Mouse (Mus musculus) embryonic facial prominence, embryonic 12.5 days (tissue): Measurements from ENCODE around the gene Olfr48. TPM values are rescaled to one million over a fixed set of nuclear protein-coding genes. Genes with fewer than 3 reads are reported as not detected.

Source experiments
- ATAC-seq: fragments of 200-750 bp; cut with Nextera tagmentation; 2 replicates; pipeline ENCODE4 v1.8.0; 2017; ENCODE audit not compliant: insufficient number of reproducible peaks, insufficient read depth, low FRiP score, low TSS enrichment
- H3K27ac ChIP-seq: fragments of 300-500 bp; sonication (generic); 2 replicates; pipeline ENCODE4 v1.5.1; 2016; ENCODE audit warnings: mild to moderate bottlenecking
- H3K27me3 ChIP-seq: fragments of 300-500 bp; sonication (generic); 2 replicates; pipeline ENCODE4 v1.6.1; 2016; ENCODE audit warnings: mild to moderate bottlenecking, moderate library complexity
- H3K36me3 ChIP-seq: fragments of 300-500 bp; sonication (generic); 2 replicates; pipeline ENCODE4 v1.6.1; 2016; ENCODE audit warnings: mild to moderate bottlenecking
- H3K4me1 ChIP-seq: fragments of 300-500 bp; sonication (generic); 2 replicates; pipeline ENCODE4 v1.6.1; 2016
- H3K4me2 ChIP-seq: fragments of 300-500 bp; sonication (generic); replicated peaks from 2 replicates; pipeline ENCODE4 v1.6.1; 2016; ENCODE audit warnings: mild to moderate bottlenecking, moderate library complexity
- H3K4me3 ChIP-seq: fragments of 300-500 bp; sonication (generic); 2 replicates; pipeline ENCODE4 v1.5.1; 2016; ENCODE audit warnings: mild to moderate bottlenecking
- H3K9ac ChIP-seq: fragments of 300-500 bp; sonication (generic); 2 replicates; pipeline ENCODE4 v1.6.1; 2016; ENCODE audit warnings: mild to moderate bottlenecking, moderate library complexity
- H3K9me3 ChIP-seq: fragments of 300-500 bp; sonication (generic); 2 replicates; pipeline ENCODE4 v1.6.1; 2016; ENCODE audit warnings: mild to moderate bottlenecking, moderate library complexity
- WGBS: fragments of 180-500 bp; shearing (Covaris S2); methylation state at CpG from one replicate; pipeline ENCODE4 v1.1.7; 2016; 5-methylcytosine and 5-hydroxymethylcytosine counted together
- polyA plus RNA-seq: library from polyadenylated mRNA; unstranded; fragments of >200 nt; fragmentation: Nextera tagmentation; extraction: Ambion mirVana; gene quantifications from 2 replicates; pipeline ENCODE4 v1.2.1, GENCODE M21; 2016

Gene Olfr48
- not detected in 2 replicates for polyA plus RNA-seq

- no peaks in the 10 kb centered on the region for H3K27me3 ChIP-seq
- no peaks in the 10 kb centered on the region for H3K9me3 ChIP-seq
These were observed at the start of gene Olfr48 for GRCm38 (mm10) chr2:89848105-89848504. Olfr48 (minus strand) TSS chr2:89848205.

DNA sequence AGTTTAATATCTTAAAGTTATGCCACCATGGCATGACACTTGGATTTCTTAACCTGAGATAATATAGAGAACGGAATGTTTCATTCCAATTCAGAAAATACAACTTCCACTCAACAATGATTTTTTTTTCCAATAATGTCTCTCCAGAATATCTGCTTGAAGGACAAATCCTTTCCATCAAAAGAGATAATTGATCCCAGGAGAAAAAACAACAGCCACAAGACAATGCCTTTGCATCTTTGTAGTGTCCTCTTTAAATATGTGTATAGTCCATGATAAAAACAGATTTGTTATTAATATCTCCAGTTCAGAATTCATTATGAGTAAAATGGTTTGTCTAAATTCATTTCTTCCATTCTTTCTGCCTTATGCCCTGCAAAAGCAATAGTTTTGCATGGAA lies 30.1 kb upstream of the Olfr48 start, which contains the start of gene Olfr1257:
Gene Olfr1257, plus strand, starts transcription at position 301 of the 400 bp plus-strand sequence.
- no peak within 1 kb of the TSS for H3K27ac ChIP-seq
- H3K9me3 ChIP-seq: no peaks in the 10 kb centered on the region
- no peak for ATAC-seq
- H3K4me2 ChIP-seq: no peak within 1 kb of the TSS
- H3K36me3 ChIP-seq: no peaks in the 10 kb centered on the region
- WGBS: 91% methylated on average over 1 of the region's 1 CpGs
- H3K4me3 ChIP-seq: no peak within 1 kb of the TSS
- no peaks in the 10 kb centered on the region for H3K27me3 ChIP-seq
- H3K9ac ChIP-seq: no peak within 1 kb of the TSS
- no peaks in the 10 kb centered on the region for H3K4me1 ChIP-seq

More at GRCm38 (mm10) chr2:89848105-89848504, at the start of gene Olfr48:
- Histone ChIP-seq H3K4me1 (no peaks in the 10 kb centered on the region), H3K36me3 (no peaks in the 10 kb centered on the region), H3K9ac (no peak within 1 kb of the TSS), H3K4me3 (no peak within 1 kb of the TSS), H3K27ac (no peak within 1 kb of the TSS), H3K4me2 (no peak within 1 kb of the TSS)
- no peak for ATAC-seq
- 84% methylated on average over 5 of the region's 5 CpGs for WGBS

DNA sequence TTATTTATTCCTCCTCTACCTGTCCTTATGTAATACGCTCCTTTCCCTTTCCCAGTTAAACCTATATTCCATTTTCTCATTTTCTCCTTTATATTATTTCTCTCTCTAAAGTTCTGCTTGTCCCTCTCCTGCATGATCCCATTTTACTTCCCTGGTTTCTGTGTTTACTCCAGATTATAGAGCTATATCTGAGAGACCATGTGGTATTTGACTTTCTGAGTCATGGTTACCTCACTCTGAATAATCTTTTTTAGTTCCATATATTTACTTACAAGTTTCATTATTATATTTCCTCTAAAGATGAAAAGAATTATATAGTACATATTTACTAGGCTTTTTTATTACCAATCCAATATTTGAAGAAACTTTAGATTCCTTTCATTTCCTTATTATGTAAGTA lies 1.2 kb upstream of the Olfr48 start:
- Histone ChIP-seq H3K36me3 (no peaks in the 10 kb centered on the region), H3K27me3 (no peaks in the 10 kb centered on the region), H3K4me1 (no peaks in the 10 kb centered on the region), H3K9ac (no peak overlapping the region), H3K9me3 (no peaks in the 10 kb centered on the region), H3K27ac (no peak overlapping the region), H3K4me3 (no peak overlapping the region), H3K4me2 (no peak overlapping the region)
- 81% methylated on average over 1 of the region's 1 CpGs for WGBS
- no peak for ATAC-seq

DNA sequence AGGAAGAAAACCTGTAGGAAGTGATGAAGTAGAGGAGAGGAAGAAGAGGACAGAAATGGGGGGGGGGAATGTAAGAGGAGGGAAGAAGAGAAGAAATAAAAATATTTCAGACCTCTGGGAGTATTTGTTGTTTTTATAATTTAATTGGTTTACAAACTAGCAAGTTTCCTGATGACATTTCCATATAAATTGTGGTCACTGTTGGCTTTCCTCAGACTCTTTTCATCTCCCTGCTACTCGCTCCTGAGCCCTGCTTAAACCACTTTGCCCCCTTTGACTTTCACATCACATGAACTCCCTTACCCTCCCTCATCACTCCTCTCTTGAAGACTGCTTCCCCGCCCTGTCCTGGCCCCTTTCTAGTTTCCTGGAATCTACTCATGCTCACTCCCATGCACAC lies 6.5 kb downstream of the Olfr48 start, which contains the start of gene Olfr1256:
Gene Olfr1256, minus strand, starts transcription at position 101 of the 400 bp plus-strand sequence.
- H3K4me3 ChIP-seq: no peak within 1 kb of the TSS
- H3K9me3 ChIP-seq: no peaks in the 10 kb centered on the region
- H3K4me1 ChIP-seq: no peaks in the 10 kb centered on the region
- no peak within 1 kb of the TSS for H3K27ac ChIP-seq
- H3K4me2 ChIP-seq: no peak within 1 kb of the TSS
- 62% methylated on average over 2 of the region's 2 CpGs for WGBS
- no peaks in the 10 kb centered on the region for H3K27me3 ChIP-seq
- ATAC-seq: no peak
- no peak within 1 kb of the TSS for H3K9ac ChIP-seq
- H3K36me3 ChIP-seq: no peaks in the 10 kb centered on the region

DNA sequence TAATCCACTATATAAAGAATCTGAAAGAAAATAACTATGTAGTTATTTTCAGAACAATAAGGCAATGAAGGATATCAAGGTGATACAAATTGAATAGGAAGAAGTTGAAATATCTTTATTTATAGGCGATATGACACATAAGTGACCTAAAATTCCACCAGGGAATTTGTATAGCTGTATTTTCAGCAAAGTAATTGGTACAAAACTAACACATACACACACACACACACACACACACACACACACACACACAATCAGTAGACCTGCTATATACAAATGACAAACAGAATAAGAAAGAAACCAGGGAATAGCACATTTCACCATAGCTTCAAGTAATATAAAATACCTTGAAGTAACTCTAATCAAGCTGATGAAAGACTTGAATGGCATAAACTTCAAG lies 27.8 kb downstream of the Olfr48 start:
- no peak overlapping the region for H3K4me2 ChIP-seq
- no peaks in the 10 kb centered on the region for H3K36me3 ChIP-seq
- H3K9me3 ChIP-seq: 0 out of 2 replicates have a peak, but pooled peaks cover 4% of the 10 kb centered on the region
- H3K27me3 ChIP-seq: no peaks in the 10 kb centered on the region
- no peak overlapping the region for H3K9ac ChIP-seq
- H3K4me3 ChIP-seq: no peak overlapping the region
- H3K4me1 ChIP-seq: no peaks in the 10 kb centered on the region
- WGBS: 74% methylated on average over 1 of the region's 1 CpGs
- no peak overlapping the region for H3K27ac ChIP-seq
- ATAC-seq: no peak

GRCm38 (mm10) chr2:89811751-89812150 lies 36.3 kb downstream of the Olfr48 start, which contains the start of gene Olfr1255:
Olfr1255 (plus strand) TSS chr2:89812051.
- Histone ChIP-seq H3K9ac (no peak within 1 kb of the TSS), H3K36me3 (no peaks in the 10 kb centered on the region), H3K4me3 (no peak within 1 kb of the TSS), H3K4me2 (no peak within 1 kb of the TSS), H3K27ac (no peak within 1 kb of the TSS), H3K9me3 (no peaks in the 10 kb centered on the region), H3K27me3 (no peaks in the 10 kb centered on the region), H3K4me1 (no peaks in the 10 kb centered on the region)
- ATAC-seq: no peak
- 78% methylated on average over 3 of the region's 3 CpGs for WGBS

- Histone ChIP-seq H3K9me3 (no peaks in the 10 kb centered on the region), H3K36me3 (no peaks in the 10 kb centered on the region), H3K4me2 (no peak overlapping the region), H3K9ac (no peak overlapping the region), H3K4me3 (no peak overlapping the region), H3K27ac (no peak overlapping the region), H3K27me3 (no peaks in the 10 kb centered on the region), H3K4me1 (no peaks in the 10 kb centered on the region)
- 81% methylated on average over 2 of the region's 2 CpGs for WGBS
- no peak for ATAC-seq
These were observed 37.3 kb downstream of the Olfr48 start for GRCm38 (mm10) chr2:89810751-89811150.

GRCm38 (mm10) chr2:89799583-89799982 lies 48.4 kb downstream of the Olfr48 start:
- Histone ChIP-seq H3K9me3 (no peaks in the 10 kb centered on the region), H3K36me3 (no peaks in the 10 kb centered on the region), H3K9ac (no peak overlapping the region), H3K27me3 (no peaks in the 10 kb centered on the region), H3K4me3 (no peak overlapping the region), H3K4me2 (no peak overlapping the region), H3K27ac (no peak overlapping the region), H3K4me1 (no peaks in the 10 kb centered on the region)
- 86% methylated on average over 3 of the region's 3 CpGs for WGBS
- ATAC-seq: no peak

DNA sequence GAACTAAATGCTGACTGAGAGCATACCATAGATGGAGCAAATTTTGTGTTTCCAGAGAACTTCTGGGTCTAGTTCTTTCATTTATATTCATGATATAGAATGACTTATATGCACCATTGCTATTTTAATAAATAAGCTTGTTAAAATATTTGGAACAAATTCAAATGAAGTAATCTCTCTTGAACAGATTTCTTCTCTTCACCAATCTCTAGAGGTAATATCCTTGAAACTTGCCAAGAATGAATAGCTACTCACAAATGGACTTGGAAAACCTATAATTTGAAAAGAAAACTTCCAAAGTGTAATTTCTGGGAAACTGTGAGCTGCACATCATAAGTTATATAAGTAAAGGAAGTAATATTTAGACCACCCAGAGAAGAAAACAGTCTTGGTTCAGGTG lies 54.5 kb downstream of the Olfr48 start, which contains the start of gene Olfr1254:
Gene Olfr1254, minus strand, starts transcription at position 101 of the 400 bp plus-strand sequence.
- Histone ChIP-seq H3K27ac (no peak within 1 kb of the TSS), H3K9ac (no peak within 1 kb of the TSS), H3K4me3 (no peak within 1 kb of the TSS), H3K9me3 (no peaks in the 10 kb centered on the region), H3K27me3 (no peaks in the 10 kb centered on the region), H3K4me2 (no peak within 1 kb of the TSS), H3K4me1 (no peaks in the 10 kb centered on the region), H3K36me3 (no peaks in the 10 kb centered on the region)
- ATAC-seq: no peak

Other genes starting within 250 kb of the Olfr48 start
- not detected in 2 replicates for gene Olfr1247, start 234.1 kb downstream of the Olfr48 start, polyA plus RNA-seq
- not detected in 2 replicates for gene Olfr1248, start 230.0 kb downstream of the Olfr48 start, polyA plus RNA-seq
- not detected in 2 replicates for gene Olfr1249, start 213.2 kb downstream of the Olfr48 start, polyA plus RNA-seq
- gene Olfr1250, start 186.7 kb downstream of the Olfr48 start, polyA plus RNA-seq: not detected in 2 replicates
- not detected in 2 replicates for gene Olfr1251, start 176.3 kb downstream of the Olfr48 start, polyA plus RNA-seq
- not detected in 2 replicates for gene Olfr1252, start 123.2 kb downstream of the Olfr48 start, polyA plus RNA-seq
- not detected in 2 replicates for gene Olfr1253, start 91.1 kb downstream of the Olfr48 start, polyA plus RNA-seq
- gene Olfr1254, start 54.6 kb downstream of the Olfr48 start, polyA plus RNA-seq: not detected in 2 replicates
- not detected in 2 replicates for gene Olfr1255, start 36.2 kb downstream of the Olfr48 start, polyA plus RNA-seq
- not detected in 2 replicates for gene Olfr1256, start 6.7 kb downstream of the Olfr48 start, polyA plus RNA-seq
- gene Olfr1257, start 30.2 kb upstream of the Olfr48 start, polyA plus RNA-seq: not detected in 2 replicates
- not detected in 2 replicates for gene Olfr1258, start 79.1 kb upstream of the Olfr48 start, polyA plus RNA-seq
- gene Olfr1259, start 100.5 kb upstream of the Olfr48 start, polyA plus RNA-seq: 0.04 TPM in 1 of 2 replicates, not detected in the other
- not detected in 2 replicates for gene Olfr1260, start 126.1 kb upstream of the Olfr48 start, polyA plus RNA-seq
- gene Olfr1261, start 143.0 kb upstream of the Olfr48 start, polyA plus RNA-seq: not detected in 2 replicates
- not detected in 2 replicates for gene Olfr1262, start 151.9 kb upstream of the Olfr48 start, polyA plus RNA-seq
- not detected in 2 replicates for gene Olfr1263, start 163.9 kb upstream of the Olfr48 start, polyA plus RNA-seq
- not detected in 2 replicates for gene Olfr1264, start 177.4 kb upstream of the Olfr48 start, polyA plus RNA-seq
- not detected in 2 replicates for gene Olfr1265, start 187.1 kb upstream of the Olfr48 start, polyA plus RNA-seq
- not detected in 2 replicates for gene Olfr140, start 215.4 kb upstream of the Olfr48 start, polyA plus RNA-seq